Mouse (Mus musculus) midbrain, embryonic 12.5 days (tissue): Measurements from ENCODE around the gene Galt. TPM values are rescaled to one million over a fixed set of nuclear protein-coding genes. Genes with fewer than 3 reads are reported as not detected.
"Not testable (repeated sequence)": the region's sequence is repeated elsewhere in the genome, so short reads cannot be mapped to it uniquely, and the experiment has no call there.

ENCODE experiments used
- ATAC-seq: fragments of 200-750 bp; cut with Nextera tagmentation; 2 replicates; pipeline ENCODE4 v1.8.0; 2017; ENCODE audit warnings: low read depth, moderate TSS enrichment, moderate library complexity; ENCODE audit not compliant: low FRiP score
- H3K27ac ChIP-seq: fragments of 300-500 bp; sonication (generic); replicated peaks from 2 replicates; pipeline ENCODE4 v1.5.1; 2016; ENCODE audit warnings: mild to moderate bottlenecking
- H3K27me3 ChIP-seq: fragments of 300-500 bp; sonication (generic); 2 replicates; pipeline ENCODE4 v1.6.1; 2016; ENCODE audit warnings: mild to moderate bottlenecking
- H3K36me3 ChIP-seq: fragments of 300-500 bp; sonication (generic); 2 replicates; pipeline ENCODE4 v1.6.1; 2016
- H3K4me1 ChIP-seq: fragments of 300-500 bp; sonication (generic); 2 replicates; pipeline ENCODE4 v1.6.1; 2016
- H3K4me2 ChIP-seq: fragments of 300-500 bp; sonication (generic); replicated peaks from 2 replicates; pipeline ENCODE4 v1.6.1; 2016; ENCODE audit warnings: mild to moderate bottlenecking, moderate library complexity
- H3K4me3 ChIP-seq: fragments of 300-500 bp; sonication (generic); 2 replicates; pipeline ENCODE4 v1.5.1; 2016; ENCODE audit warnings: mild to moderate bottlenecking
- H3K9ac ChIP-seq: fragments of 300-500 bp; sonication (generic); replicated peaks from 2 replicates; pipeline ENCODE4 v1.6.1; 2016; ENCODE audit warnings: mild to moderate bottlenecking, moderate library complexity
- H3K9me3 ChIP-seq: fragments of 300-500 bp; sonication (generic); 2 replicates; pipeline ENCODE4 v1.6.1; 2016; ENCODE audit warnings: mild to moderate bottlenecking
- WGBS: fragments of 180-500 bp; shearing (Covaris S2); methylation state at CpG from one replicate; pipeline ENCODE4 v1.1.7; 2016; 5-methylcytosine and 5-hydroxymethylcytosine counted together
- polyA plus RNA-seq: library from polyadenylated mRNA; unstranded; fragments of >200 nt; fragmentation: Nextera tagmentation; extraction: Ambion mirVana; gene quantifications from 2 replicates; pipeline ENCODE4 v1.2.1, GENCODE M21; 2016

Gene Galt
- polyA plus RNA-seq, 1 experiment from 2014 or later: 25.5 TPM

- not testable (repeated sequence) for H3K9me3 ChIP-seq, H3K4me1 ChIP-seq, H3K27ac ChIP-seq, H3K4me2 ChIP-seq, H3K27me3 ChIP-seq, H3K9ac ChIP-seq, H3K36me3 ChIP-seq, H3K4me3 ChIP-seq, ATAC-seq
- WGBS: 20% methylated on average over 3 of the region's 3 CpGs
These were observed 28.2 kb downstream of the Galt start for GRCm38 (mm10) chr4:41783197-41783596.

Other genes with a start within 250 kb of the Galt start
- 5.0 and 5.5 TPM in 2 replicates for gene 1110017D15Rik, start 237.9 kb upstream of the Galt start, polyA plus RNA-seq
- gene Fam219a, start 185.7 kb upstream of the Galt start, polyA plus RNA-seq: 11.4 and 11.9 TPM in 2 replicates
- 2.3 and 2.5 TPM in 2 replicates for gene Dnaic1, start 185.5 kb upstream of the Galt start, polyA plus RNA-seq
- 59.3 and 65.4 TPM in 2 replicates for gene Enho, start 114.9 kb upstream of the Galt start, polyA plus RNA-seq
- gene Cntfr, start 58.1 kb upstream of the Galt start, polyA plus RNA-seq: 35.0 and 43.5 TPM in 2 replicates
- gene Il11ra1, start 55.2 kb upstream of the Galt start, polyA plus RNA-seq: 63.1 and 76.5 TPM in 2 replicates
- gene Rpp25l, start 41.7 kb upstream of the Galt start, polyA plus RNA-seq: 68.7 and 69.3 TPM in 2 replicates
- 184 and 185 TPM in 2 replicates for gene Dctn3, start 32.1 kb upstream of the Galt start, polyA plus RNA-seq
- gene Arid3c, start 24.1 kb upstream of the Galt start, polyA plus RNA-seq: 0.26 and 0.54 TPM in 2 replicates
- gene Sigmar1, start 929 bp downstream of the Galt start, polyA plus RNA-seq: 50.4 and 55.3 TPM in 2 replicates
- 119 and 134 TPM in 2 replicates for gene Ccl27a, start 19.0 kb downstream of the Galt start, polyA plus RNA-seq
- gene Gm21541, start 148.4 kb downstream of the Galt start, polyA plus RNA-seq: not detected in 2 replicates
- 4.7 and 4.9 TPM in 2 replicates for gene Gm20878, start 186.3 kb downstream of the Galt start, polyA plus RNA-seq
- 0.17 TPM in 1 of 2 replicates, not detected in the other for gene Fam205a4, start 210.8 kb downstream of the Galt start, polyA plus RNA-seq